Mouse (Mus musculus) adipocyte (in vitro differentiated cells): ENCODE measurements around the gene Olfr131.
"Not testable (repeated sequence)": the region's sequence is repeated elsewhere in the genome, so short reads cannot be mapped to it uniquely, and the experiment has no call there.

ENCODE experiments used
- DNase-seq: peaks from one replicate; pipeline ENCODE4 v3.0.0-alpha.2; 2016; ENCODE audit warnings: low spot score

Gene Olfr131

GRCm38 (mm10) chr17:38088593-38088992, at the start of gene Olfr131:
Gene Olfr131, minus strand, starts transcription at chr17:38088693.
- no peak for DNase-seq

GRCm38 (mm10) chr17:38134426-38134825, 45.9 kb upstream of the Olfr131 start, which contains the start of gene Olfr132:
Gene Olfr132, minus strand, starts transcription at chr17:38134526.
- DNase-seq, result no peak

GRCm38 (mm10) chr17:38125371-38125770, 36.9 kb upstream of the Olfr131 start:
- not testable (repeated sequence) for DNase-seq

DNA sequence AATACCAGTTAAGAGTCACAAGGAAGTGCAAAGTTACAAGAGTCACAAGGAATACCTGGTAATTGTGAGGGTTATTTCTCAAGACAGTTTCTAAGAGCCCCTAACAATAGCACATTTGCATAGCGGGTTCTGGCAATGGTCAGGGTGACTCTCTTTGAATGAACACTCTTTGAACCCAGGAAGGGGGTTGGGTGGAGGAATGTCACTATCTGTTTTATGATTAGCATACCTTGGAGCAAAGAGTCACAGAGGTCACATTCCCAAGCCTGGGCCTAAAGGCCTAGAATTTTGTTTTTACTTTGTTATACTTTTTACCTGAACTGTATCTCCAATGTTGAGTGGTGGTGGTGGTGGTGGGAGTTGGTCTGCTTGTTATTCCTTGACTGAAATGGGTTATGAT, 35.7 kb upstream of the Olfr131 start:
- DNase-seq, result not testable (repeated sequence)

- DNase-seq, result no peak
These were observed 6.1 kb downstream of the Olfr131 start for GRCm38 (mm10) chr17:38082364-38082763.

DNA sequence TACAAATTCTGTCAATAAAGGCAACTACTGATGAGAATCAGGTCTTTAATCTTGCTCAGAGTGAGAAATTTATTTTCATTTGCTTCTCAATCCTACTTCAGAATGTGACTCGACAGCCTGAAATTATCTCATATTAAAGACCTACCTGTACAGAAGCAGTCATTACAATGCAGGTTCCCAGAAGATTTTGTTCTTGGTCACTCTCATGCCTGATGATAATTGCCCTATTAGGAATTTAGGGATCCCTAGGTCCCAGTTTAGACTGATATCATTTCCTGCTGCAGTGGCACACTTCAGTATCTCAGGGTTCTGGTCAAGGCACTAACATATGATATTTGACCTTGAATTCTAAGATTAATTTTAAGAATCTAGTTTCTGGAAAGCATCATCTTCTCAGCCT, 24.9 kb downstream of the Olfr131 start, which contains the start of gene Olfr130:
TSS of gene Olfr130 (plus strand) at position 301 of the 400 bp plus-strand sequence.
- no peak for DNase-seq

DNA sequence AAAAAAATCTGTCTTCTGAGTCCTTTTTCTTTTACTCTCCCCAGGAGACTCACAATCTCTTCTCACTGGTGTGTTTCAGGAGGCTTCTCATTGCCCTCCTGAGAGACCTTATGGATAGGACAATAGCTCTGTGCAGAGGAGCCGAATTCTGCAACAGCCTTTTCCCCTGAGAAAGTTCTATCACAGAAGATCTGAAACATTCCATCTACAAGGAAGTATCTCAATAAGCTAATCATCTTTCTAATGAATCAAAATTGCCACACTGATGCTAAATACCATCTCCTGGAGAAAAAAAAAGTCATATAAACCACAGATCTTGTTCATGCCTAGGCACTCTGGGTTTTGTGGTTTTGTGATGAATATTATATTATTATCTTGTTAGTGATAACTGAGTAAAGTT, 28.5 kb downstream of the Olfr131 start, which contains the start of gene Olfr129:
TSS of gene Olfr129 (minus strand) at position 101 of the 400 bp plus-strand sequence.
- DNase-seq, result no peak
